Mouse (Mus musculus): ENCODE data around the gene Psma1.

The Psma1 gene

GRCm38 (mm10) chr7:114276005-114276752 is at the start of gene Psma1:
TSS of gene Psma1 (minus strand) at chr7:114276118.
- peak; percentile 98 for DNase-seq

- DNase-seq: no peak
Measured at GRCm38 (mm10) chr7:114323527-114323926, 47.6 kb upstream of the Psma1 start.

DNA sequence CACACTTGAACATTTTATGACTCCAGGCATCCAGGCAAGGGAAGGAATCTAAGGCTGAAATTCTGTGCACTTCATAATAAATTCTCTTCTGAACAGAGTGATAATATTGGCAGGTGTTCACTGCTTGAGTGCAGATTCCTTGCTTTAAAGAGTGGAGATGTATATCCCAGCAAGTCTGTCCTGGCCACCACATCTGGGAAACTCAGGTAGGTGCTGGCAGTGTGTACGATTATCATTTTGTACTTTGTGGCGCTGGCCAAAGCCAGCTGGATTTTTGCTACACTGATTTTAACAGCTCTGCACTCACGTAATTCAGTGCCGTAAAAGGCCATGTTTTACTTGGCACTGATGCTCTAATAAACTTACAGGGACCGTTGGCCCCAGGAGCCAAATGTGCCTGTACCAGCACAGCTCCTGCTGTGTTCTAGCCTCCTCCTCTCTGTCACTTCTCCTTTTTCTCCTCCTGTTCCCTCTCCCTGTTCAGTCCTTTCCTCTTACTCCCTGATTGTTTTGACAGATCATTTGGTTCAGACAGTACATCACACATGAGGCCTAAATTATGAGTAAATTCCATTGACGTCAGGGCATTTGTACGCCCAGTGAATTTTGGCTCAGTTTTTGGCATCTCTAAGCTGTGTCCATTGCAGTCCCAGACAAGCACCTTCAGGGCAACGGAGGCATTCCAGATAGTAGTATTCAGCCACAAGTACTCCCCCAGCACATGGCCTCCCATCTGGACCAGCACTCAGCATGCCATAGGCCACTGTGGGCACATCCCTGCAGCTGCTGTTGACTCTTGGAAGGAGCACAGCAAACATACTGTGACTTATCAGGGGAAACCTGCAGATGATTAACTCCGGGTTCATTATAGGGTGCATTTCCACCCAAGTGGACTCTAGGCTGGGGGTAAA is 46.9 kb upstream of the Psma1 start:
- peak; percentile 35 for DNase-seq

GRCm38 (mm10) chr7:114321694-114322372 is 45.9 kb upstream of the Psma1 start:
- DNase-seq: no peak

DNA sequence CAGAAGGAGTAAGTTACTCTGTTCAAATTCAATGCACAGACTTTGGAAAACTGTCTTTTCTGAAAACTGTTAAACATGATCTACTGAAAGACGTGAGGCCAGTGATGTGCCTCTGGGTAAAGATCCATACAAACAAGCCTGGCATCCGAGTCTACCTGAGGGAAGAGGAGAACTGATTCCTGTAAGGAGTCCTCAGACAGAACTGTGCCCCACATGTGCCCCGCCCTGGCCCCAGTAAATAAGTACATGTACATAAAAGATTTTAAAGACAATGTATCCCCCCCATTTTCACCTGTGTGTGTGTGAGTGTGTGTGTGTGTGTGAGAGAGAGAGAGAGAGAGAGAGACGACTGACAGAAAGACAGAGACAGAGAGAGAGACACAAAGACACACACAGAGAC is 42.0 kb upstream of the Psma1 start:
- DNase-seq: no peak

DNA sequence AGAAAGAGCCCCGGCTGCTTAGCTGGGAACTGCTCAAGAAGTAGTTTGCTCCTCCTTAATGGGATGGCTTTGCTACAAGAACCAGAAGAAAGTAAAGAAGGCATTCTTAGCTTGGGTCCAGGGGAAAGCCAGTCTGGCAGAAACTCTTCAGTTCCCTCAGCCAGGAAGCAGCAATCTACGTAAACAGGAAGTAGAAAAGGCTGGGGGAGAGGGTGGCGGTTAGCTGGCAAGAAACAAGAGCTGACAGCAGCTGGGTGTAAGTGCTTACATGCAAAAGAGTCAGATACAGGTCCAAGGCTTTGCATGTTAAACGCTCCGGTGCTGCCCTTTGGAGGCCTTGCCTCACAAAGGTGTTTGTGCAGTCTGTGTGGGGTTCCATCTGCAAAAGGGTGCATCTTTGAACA is 41.5 kb upstream of the Psma1 start:
- DNase-seq: peak; percentile 44

DNA sequence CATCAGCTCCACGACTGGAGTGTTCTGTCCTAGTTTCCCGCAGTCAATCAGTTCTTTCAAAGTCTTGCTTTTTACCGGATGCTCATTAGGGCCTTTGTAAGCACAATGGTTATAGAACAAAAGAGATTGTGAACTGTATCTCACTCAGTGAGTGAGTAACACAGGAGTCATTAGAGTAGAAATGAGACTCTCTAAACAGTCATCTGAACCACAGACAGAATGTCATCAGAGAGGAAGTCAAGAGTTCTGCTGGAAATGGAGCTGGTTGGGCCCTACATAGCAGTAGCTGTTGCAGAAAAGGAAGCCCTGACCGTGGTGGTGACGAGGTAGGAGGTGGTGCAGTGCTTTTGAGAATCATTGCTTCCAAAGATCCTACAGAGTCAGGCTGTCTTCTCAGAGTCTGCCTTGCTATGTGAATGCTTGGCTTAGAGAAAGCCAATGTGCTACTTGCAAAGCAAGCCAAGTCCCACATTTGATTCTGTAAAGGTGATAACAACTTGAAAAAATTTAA is 40.5 kb upstream of the Psma1 start:
- DNase-seq: no peak

GRCm38 (mm10) chr7:114311209-114311608 is 35.3 kb upstream of the Psma1 start:
- no peak for DNase-seq

DNA sequence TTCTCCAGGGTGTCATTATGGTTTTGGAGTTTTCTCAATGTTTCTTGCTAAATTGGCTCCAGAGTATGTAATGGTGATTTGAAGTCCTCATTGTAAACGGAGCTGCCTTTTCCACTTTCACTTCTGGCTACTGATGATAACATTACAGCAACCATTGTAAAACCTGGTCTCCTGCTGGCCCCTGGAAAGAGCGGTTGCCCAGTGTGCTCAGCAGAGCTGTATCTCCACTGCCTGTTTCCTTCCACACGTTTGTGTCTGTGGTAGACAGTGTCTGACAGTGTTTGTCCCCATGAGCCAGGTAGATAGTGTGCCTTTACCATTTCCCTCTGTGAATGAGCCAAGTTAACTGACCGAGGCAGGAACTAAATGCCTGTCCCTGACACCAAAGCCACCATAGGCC is 33.1 kb upstream of the Psma1 start:
- DNase-seq: no peak

GRCm38 (mm10) chr7:114301293-114301782 is 25.4 kb upstream of the Psma1 start:
- no peak for DNase-seq

- no peak for DNase-seq
Measured at GRCm38 (mm10) chr7:114300782-114301181, 24.9 kb upstream of the Psma1 start.

DNA sequence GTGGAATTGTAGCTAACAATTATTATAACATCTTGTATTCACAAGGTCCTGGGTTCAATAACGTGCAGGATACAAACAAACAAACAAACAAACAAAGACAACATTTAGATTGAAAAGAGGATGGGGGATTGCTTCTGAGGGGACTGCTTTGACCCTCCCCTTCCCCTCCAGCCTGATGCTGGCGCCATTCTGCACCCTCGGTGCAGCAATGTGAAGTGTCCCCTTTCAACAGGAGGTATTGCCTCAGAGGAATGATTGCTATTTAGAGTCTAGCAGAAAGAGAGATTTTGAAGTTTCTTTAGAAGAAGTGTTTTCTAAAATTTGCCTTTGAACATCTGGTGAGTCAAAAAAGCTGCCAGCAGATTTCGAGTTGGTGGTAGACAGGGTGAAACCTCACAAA is 23.3 kb upstream of the Psma1 start:
- no peak for DNase-seq

GRCm38 (mm10) chr7:114294698-114295097 is 18.8 kb upstream of the Psma1 start:
- no peak for DNase-seq

DNA sequence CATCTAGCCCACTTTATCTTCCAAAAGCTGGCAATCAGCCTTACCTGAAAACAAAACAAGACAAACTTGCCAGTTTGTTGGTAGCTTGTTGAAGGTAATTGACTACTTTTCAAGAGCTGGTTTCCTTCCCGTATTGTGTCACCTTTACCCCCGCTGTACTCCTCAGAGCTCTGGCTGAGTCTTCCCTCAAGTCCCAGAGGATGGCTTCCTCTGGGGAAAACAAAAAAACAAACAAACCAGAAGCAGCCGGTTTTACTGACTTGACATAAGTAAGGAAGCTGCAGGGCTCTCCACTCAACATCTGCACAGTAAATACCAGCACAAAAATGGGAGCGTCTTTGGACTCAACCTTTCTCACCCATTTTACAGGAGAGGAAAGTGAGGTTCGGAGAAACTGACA is 18.0 kb upstream of the Psma1 start:
- DNase-seq: no peak

DNA sequence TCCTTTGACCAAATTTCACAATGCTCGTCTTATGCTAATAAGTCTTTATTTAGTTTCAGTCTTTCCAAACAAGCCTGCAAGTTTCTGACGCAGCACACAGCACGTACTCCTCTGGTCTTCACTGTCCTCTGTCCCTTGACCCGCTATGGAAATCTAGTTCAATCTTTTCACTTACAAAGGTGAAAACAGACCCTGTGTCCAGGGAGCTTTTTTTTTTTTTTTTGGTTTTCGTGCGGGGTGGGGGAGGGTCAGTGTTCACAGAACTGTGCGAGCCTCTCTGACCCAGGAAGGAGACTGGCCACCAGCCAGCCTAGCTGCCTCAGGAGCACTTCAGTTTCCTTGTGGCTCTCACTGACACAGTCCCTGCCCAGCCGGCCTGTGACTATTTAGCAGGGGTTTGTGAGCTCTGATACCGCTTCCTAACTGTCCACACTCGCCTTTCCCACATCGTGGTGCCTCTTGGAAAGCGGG is 16.6 kb upstream of the Psma1 start:
- peak; percentile 87 for DNase-seq

DNA sequence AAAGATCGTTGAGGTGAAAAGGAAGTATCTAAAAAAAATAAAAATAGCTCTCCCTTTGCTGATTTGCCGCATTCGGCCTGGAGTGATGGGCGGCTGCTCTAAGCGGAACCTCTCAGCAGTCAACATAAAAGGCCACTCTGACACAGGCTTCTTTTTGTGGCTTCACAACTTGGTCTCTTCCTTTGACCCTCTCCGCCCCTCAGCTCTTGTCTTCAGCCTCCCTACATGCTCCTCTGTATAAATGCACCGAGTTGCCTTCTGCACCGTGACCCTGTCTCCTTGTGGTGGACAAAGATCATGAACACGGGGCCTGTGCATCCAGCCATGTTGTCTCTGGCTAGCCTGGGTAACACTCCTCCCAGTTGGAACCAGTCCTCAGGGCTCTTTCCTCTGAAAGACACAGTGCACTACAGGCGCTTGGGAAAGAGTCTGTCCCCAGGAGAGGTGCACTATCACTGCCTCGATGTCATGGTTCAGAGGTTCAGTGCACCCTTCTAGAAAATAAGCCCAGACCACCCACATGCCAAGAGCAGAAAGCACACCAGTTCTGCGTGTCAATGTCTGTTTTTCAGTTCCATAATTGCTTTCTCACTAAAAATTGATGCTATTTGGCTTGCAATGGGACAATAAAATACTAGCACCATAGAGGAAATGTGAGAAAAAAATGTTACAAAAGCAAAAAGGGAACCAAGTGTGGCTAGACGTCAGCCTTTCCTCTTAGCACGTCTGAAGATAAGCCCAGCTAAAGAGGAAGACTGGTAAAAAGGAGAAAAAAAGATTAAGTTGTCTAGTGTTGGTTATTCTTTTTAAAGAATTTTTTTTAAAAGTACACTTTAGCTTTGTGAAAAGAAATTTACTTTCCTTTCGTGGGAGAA is 15.8 kb upstream of the Psma1 start:
- peak; percentile 56 for DNase-seq

GRCm38 (mm10) chr7:114290078-114290506 is 14.2 kb upstream of the Psma1 start:
- no peak for DNase-seq

GRCm38 (mm10) chr7:114284296-114284910 is 8.5 kb upstream of the Psma1 start:
- DNase-seq: no peak

DNA sequence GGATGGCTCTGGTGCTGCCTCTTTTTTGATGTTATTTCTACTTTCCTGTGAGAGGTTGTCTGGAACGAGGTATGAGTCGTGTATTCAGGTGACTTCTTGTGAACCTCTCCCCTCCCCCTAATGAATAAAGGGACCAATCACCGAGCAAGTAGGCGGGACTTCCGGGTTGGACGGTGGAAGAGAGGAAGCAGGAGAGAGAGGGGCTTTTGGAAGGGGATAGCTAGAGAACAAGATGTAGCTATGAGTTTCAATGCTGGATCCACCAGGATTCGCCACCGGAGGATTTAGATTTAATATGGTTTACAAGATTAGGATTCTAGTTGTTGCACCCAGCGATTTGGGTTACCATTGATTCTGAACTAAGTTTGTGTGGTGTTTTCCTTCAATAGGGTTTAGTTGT is 7.1 kb upstream of the Psma1 start:
- DNase-seq: no peak

DNA sequence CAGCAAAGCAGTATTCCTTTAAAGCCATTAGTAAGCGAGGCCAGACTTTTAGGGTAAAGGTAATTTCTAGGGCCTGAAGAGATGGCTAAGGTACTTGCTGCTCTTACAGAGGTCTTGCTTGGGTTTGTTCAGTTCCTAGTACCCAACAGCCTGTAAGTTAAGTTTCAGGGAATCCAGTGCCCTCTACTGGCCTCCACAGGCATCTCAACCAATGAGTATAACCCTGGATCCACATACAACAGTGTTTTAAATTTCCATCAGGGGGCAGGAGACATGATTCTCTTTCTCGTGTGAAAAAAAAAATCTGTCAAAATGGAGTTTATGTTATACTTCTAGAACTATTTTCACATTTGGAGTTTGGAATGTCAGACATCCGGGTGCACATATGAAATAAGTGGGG is 5.8 kb upstream of the Psma1 start:
- DNase-seq: peak; percentile 43

GRCm38 (mm10) chr7:114275372-114276004 is 430 bp downstream of the Psma1 start:
- no peak for DNase-seq
